Mouse (Mus musculus) stomach, embryonic 15.5 days (tissue): ENCODE results near the gene Gm42957. TPM values are rescaled to one million over a fixed set of nuclear protein-coding genes. Genes with fewer than 3 reads are reported as not detected.
"Not testable (repeated sequence)": the region's sequence is repeated elsewhere in the genome, so short reads cannot be mapped to it uniquely, and the experiment has no call there.

Source experiments
- ATAC-seq: fragments of 200-750 bp; cut with Nextera tagmentation; 2 replicates; pipeline ENCODE4 v1.8.0; 2017; ENCODE audit warnings: low read depth, moderate number of reproducible peaks, moderate TSS enrichment; ENCODE audit not compliant: insufficient read depth, low FRiP score
- H3K27ac ChIP-seq: fragments of 300-500 bp; sonication (generic); 2 replicates; pipeline ENCODE4 v1.5.1; 2015; ENCODE audit warnings: mild to moderate bottlenecking, inconsistent platforms
- H3K27me3 ChIP-seq: fragments of 300-500 bp; sonication (generic); replicated peaks from 2 replicates; pipeline ENCODE4 v1.6.1; 2015; ENCODE audit warnings: inconsistent platforms
- H3K36me3 ChIP-seq: fragments of 300-500 bp; sonication (generic); 2 replicates; pipeline ENCODE4 v1.6.1; 2015; ENCODE audit warnings: inconsistent platforms
- H3K4me1 ChIP-seq: fragments of 300-500 bp; sonication (generic); 2 replicates; pipeline ENCODE4 v1.6.1; 2015; ENCODE audit warnings: inconsistent platforms
- H3K4me2 ChIP-seq: fragments of 300-500 bp; sonication (generic); 2 replicates; pipeline ENCODE4 v1.6.1; 2015; ENCODE audit warnings: mild to moderate bottlenecking, inconsistent platforms
- H3K4me3 ChIP-seq: fragments of 300-500 bp; sonication (generic); replicated peaks from 2 replicates; pipeline ENCODE4 v1.5.1; 2015; ENCODE audit warnings: inconsistent platforms
- H3K9ac ChIP-seq: fragments of 300-500 bp; sonication (generic); 2 replicates; pipeline ENCODE4 v1.6.1; 2015; ENCODE audit warnings: inconsistent platforms
- H3K9me3 ChIP-seq: fragments of 300-500 bp; sonication (generic); 2 replicates; pipeline ENCODE4 v1.6.1; 2016; ENCODE audit warnings: inconsistent platforms
- WGBS: fragments of 180-500 bp; shearing (Covaris S2); methylation state at CpG from one replicate; pipeline ENCODE4 v1.1.7; 2015; 5-methylcytosine and 5-hydroxymethylcytosine counted together
- polyA plus RNA-seq: library from polyadenylated mRNA; unstranded; fragments of >200 nt; fragmentation: Nextera tagmentation; extraction: Ambion mirVana; gene quantifications from 2 replicates; pipeline ENCODE4 v1.2.1, GENCODE M21; 2015

The Gm42957 gene
- polyA plus RNA-seq, 1 experiment from 2014 or later: 0.06 TPM

DNA sequence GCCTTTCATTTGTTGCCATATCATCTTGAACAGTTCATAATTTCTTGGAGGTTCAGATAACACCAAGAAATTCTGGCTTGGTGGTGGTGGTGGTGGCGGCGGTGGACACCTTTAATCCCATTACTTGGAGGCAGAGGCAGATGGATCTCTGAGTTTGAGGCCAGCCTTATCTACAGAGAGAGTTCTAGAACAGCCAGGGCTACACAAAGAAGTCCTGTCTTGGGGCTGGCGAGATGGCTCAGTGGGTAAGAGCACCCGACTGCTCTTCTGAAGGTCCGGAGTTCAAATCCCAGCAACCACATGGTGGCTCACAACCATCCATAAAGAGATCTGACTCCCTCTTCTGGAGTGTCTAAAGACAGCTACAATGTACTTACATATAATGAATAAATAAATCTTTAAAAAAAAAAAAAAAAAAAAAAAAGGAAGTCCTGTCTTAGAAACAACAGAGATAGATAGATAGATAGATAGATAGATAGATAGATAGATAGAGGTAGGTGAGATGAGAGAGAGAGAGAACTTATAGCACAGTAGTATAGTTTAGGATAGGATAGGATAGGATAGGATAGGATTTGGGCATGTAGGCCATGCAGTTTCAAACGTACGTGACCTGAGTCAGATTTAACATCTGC is 30.6 kb downstream of the Gm42957 start:
- not testable (repeated sequence) for ATAC-seq, H3K4me3 ChIP-seq, H3K9ac ChIP-seq, H3K27ac ChIP-seq, H3K9me3 ChIP-seq, H3K4me2 ChIP-seq, H3K27me3 ChIP-seq, H3K36me3 ChIP-seq
- 86% methylated on average over 7 of the region's 7 CpGs for WGBS
- H3K4me1 ChIP-seq: peaks cover 17% of the 10 kb centered on the region

DNA sequence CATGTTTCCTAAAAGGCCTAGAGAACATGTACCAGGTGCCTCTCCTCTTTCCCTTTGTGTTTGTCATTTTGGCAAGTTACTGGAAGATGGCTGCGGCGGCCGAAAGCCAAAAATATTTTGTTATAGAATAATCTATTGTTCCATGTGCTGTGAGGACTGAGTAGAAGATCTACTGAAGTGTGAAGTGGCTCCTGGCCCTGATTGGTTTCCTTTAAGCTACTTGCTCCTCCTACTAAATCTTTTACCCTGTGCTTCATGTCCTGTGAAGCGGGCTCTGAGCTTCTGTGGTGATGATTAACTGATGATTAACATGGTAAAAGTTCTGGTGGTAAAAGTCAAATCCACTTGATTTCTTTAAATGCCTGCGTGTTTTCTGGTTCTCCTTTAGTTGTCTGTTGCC is 31.6 kb downstream of the Gm42957 start:
- H3K4me1 ChIP-seq: peaks cover 17% of the 10 kb centered on the region
- no peak overlapping the region for H3K4me2 ChIP-seq
- no peak overlapping the region for H3K9ac ChIP-seq
- 83% methylated on average over 5 of the region's 5 CpGs for WGBS
- H3K27me3 ChIP-seq: no peaks in the 10 kb centered on the region
- H3K4me3 ChIP-seq: no peak overlapping the region
- ATAC-seq: no peak
- no peak overlapping the region for H3K27ac ChIP-seq
- no peaks in the 10 kb centered on the region for H3K36me3 ChIP-seq
- no peaks in the 10 kb centered on the region for H3K9me3 ChIP-seq

DNA sequence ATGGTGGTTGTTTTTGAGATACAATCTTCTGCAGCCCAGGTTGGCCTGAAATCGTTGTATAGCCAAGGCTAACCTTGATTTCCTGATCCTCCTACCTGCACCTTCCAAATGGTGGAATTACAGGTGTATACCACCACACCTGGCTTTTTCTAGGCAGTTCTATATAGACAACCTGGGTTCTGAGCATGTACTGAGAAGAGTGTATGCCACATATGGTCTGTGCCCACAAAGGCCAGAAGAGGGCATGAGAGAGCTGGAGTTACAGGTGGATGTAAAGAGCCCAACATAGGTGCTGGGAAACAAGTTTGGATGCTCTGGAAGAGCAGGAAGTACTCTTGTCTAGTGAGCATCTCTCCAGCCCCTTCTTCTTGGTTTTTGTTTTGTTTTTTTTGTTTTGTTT is 32.0 kb downstream of the Gm42957 start:
- no peak for ATAC-seq

DNA sequence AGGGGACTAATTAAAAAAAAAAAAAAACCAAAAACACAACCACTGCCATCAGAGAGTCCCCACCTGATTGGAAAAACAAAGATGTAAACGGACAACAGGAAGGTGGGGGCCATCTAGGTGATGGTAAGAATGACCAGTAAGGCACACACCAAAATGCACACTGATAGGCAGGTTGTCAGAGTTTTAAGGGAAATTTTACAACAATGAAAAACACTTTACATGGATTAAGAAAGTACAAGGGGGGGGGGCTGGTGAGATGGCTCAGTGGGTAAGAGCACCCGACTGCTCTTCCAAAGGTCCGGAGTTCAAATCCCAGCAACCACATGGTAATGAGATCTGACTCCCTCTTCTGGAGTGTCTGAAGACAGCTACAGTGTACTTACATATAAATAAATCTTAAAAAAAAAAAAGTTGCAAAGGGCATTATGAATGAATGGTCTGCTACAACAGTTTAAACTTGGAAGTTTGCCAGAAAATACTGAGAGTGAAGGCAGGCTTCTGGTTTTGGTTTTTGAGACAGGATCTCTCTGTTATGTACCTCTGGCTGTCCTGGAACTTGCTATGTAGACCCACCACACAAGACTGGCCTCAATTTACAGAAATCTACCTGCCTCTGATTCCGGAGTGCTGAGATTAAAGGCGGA is 33.3 kb downstream of the Gm42957 start:
- 93% methylated on average over 5 of the region's 5 CpGs for WGBS
- H3K9me3 ChIP-seq: no peaks in the 10 kb centered on the region
- ATAC-seq: no peak

More for the DNA sequence above, 32.0 kb downstream of the Gm42957 start:
- WGBS: 46% methylated on average over 1 of the region's 1 CpGs
- H3K36me3 ChIP-seq: no peaks in the 10 kb centered on the region
- peaks cover 17% of the 10 kb centered on the region for H3K4me1 ChIP-seq
- no peaks in the 10 kb centered on the region for H3K9me3 ChIP-seq
- no peak overlapping the region for H3K4me2 ChIP-seq
- no peaks in the 10 kb centered on the region for H3K27me3 ChIP-seq
- H3K27ac ChIP-seq: no peak overlapping the region
- no peak overlapping the region for H3K4me3 ChIP-seq
- H3K9ac ChIP-seq: no peak overlapping the region

DNA sequence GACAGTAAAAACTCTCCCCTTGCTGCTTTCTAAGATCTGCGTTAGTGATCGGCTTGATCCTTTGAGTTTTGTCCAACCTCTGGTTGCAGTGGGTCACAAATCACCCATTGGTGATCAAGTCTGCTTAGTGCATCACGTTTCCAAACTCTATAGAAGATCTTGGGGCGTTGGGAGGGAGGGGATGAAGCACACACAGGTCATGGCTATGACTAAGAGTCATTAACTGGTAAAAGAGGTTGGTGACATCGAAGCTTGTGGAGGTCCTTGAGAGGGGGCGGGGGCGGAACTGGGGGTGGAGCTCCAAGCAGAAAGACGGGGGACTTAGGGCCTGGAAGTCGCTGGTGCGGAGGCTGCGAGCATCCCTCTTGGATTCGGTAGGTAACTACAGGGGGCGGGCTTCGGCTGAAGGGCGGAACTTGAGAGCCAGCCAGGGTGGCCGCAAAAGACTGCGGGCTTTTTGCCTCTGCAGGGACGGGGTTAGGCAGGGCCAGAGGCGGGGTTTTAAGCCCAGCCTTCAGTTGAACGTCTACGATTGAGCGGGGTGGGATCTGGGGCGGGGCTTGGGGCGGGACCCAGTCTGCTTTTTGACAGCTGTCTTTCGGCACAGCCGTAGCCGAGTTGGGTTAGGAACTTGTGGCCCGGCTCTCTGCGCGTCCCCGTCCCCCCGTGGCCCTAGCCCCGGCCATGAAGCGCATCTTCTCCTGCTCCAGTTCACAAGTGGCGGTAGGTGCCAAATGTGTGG is 34.6 kb downstream of the Gm42957 start, which contains the start of gene Ankrd35:
Gene Ankrd35 (plus strand): TSS at position 405 of the 742 bp plus-strand sequence.
- Histone ChIP-seq H3K36me3 (no peaks in the 10 kb centered on the region), H3K4me2 (peak within 1 kb of the TSS; percentile 92), H3K27me3 (no peaks in the 10 kb centered on the region), H3K9me3 (no peaks in the 10 kb centered on the region), H3K4me1 (peaks cover 6% of the 10 kb centered on the region; the same call in 1 of the 2 replicates), H3K4me3 (peak within 1 kb of the TSS; percentile 47), H3K9ac (no peak within 1 kb of the TSS), H3K27ac (no peak within 1 kb of the TSS)
- WGBS: 4% methylated on average over 35 of the region's 35 CpGs
- peak; percentile 93 for ATAC-seq

More for the DNA sequence above, 33.3 kb downstream of the Gm42957 start:
- Histone ChIP-seq H3K4me3 (no peak overlapping the region), H3K4me1 (peaks cover 10% of the 10 kb centered on the region), H3K4me2 (no peak overlapping the region), H3K27ac (no peak overlapping the region), H3K9ac (no peak overlapping the region), H3K36me3 (no peaks in the 10 kb centered on the region), H3K27me3 (no peaks in the 10 kb centered on the region)

DNA sequence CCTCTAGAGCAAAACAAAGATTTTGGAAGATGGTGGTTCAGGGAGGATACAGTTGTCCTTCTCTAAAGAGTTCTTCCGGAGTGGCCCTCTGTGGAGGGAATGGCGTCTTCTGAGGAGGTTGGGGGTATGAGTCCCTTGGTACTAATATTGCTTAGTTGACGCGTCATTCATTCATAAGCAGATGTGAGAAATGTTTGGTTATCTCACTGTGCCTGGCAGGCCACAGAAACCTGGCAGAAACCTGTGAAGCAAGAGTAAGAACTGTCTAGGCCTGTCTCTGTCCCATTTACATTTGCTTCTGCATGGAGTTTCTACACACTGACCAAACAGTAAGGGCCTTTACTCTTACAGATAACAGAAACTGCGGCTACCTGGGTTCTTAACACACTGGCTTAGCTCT is 36.2 kb downstream of the Gm42957 start:
- WGBS: 90% methylated on average over 5 of the region's 5 CpGs
- Histone ChIP-seq H3K36me3 (no peaks in the 10 kb centered on the region), H3K9ac (no peak overlapping the region), H3K4me3 (no peak overlapping the region), H3K9me3 (no peaks in the 10 kb centered on the region), H3K27me3 (no peaks in the 10 kb centered on the region), H3K4me2 (no peak overlapping the region), H3K4me1 (peaks cover 6% of the 10 kb centered on the region; the same call in 1 of the 2 replicates), H3K27ac (no peak overlapping the region)
- no peak for ATAC-seq

DNA sequence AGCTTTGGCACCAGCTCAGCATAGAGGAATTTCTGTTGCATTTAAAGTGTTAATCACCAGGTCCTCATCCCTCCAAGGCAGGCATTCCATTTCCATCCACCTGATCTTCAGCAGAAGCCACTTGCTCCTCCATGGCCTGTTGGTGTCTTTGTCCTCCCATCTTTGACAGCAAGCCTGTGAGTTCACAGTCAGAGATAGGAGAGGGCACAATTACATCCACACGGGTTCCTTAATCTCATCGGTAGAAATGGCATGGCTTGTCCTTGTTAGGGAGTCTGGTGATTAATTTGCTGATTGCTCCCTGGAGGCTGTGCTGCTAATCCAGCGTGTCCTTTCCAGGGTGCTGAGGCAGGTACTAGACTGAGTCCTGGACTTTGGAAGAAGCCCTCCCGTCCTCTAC is 38.2 kb downstream of the Gm42957 start:
- no peak overlapping the region for H3K9ac ChIP-seq
- WGBS: 69% methylated on average over 4 of the region's 4 CpGs
- no peaks in the 10 kb centered on the region for H3K9me3 ChIP-seq
- peaks cover 6% of the 10 kb centered on the region; the same call in 1 of the 2 replicates for H3K4me1 ChIP-seq
- no peak overlapping the region for H3K4me3 ChIP-seq
- no peaks in the 10 kb centered on the region for H3K27me3 ChIP-seq
- ATAC-seq: no peak
- H3K27ac ChIP-seq: no peak overlapping the region
- no peak overlapping the region for H3K4me2 ChIP-seq
- H3K36me3 ChIP-seq: no peaks in the 10 kb centered on the region

DNA sequence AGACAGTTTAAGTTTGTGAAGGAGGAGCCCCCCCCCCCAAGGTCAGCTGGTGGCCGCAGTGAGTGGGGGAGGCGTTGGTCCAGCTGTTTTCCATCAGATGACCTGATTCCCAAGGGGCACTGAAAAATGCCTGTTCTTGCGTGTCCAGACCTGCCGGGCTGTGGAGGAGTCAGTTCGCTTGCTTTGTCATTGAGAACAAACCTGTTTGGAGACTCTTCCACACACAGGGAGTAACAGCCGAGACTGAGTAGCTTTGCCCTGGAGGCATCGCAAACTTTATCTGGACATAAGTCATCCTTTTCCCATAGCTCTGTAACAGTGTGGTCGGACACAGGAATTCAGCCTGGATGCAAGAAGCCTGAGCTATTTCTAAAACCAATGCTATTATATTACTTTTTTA is 39.2 kb downstream of the Gm42957 start:
- no peak for ATAC-seq
- H3K9me3 ChIP-seq: no peaks in the 10 kb centered on the region
- H3K27me3 ChIP-seq: no peaks in the 10 kb centered on the region
- H3K4me3 ChIP-seq: no peak overlapping the region
- WGBS: 30% methylated on average over 8 of the region's 8 CpGs
- H3K27ac ChIP-seq: peak overlapping the region; percentile 6; the same call in 1 of the 2 replicates
- no peaks in the 10 kb centered on the region for H3K36me3 ChIP-seq
- H3K4me1 ChIP-seq: peaks cover 4% of the 10 kb centered on the region; the same call in 1 of the 2 replicates
- no peak overlapping the region for H3K4me2 ChIP-seq
- no peak overlapping the region for H3K9ac ChIP-seq

DNA sequence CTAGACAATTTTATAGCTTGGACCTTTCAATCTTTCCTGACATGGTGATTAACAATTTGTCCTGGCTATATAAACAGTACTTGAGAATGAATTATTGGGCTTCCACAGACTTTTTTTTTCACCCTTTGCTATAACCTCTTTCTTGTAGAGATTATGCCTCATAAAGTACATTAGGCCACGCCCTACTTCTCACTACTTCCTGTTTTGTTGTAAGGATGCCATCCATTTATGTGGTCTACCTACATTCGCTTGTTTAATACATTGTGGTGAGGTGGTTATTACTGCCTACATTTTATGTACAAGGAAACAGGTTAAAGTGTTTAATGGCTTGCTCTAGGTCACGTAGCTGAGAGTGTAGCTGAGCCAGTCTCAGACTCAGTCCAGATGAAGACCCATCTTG is 39.9 kb downstream of the Gm42957 start:
- Histone ChIP-seq H3K27ac (peak overlapping the region; percentile 65), H3K4me3 (no peak overlapping the region), H3K4me2 (no peak overlapping the region), H3K27me3 (no peaks in the 10 kb centered on the region), H3K9ac (no peak overlapping the region), H3K9me3 (no peaks in the 10 kb centered on the region), H3K36me3 (no peaks in the 10 kb centered on the region), H3K4me1 (peaks cover 3% of the 10 kb centered on the region; the same call in 1 of the 2 replicates)
- no peak for ATAC-seq
- 74% methylated on average over 3 of the region's 3 CpGs for WGBS

DNA sequence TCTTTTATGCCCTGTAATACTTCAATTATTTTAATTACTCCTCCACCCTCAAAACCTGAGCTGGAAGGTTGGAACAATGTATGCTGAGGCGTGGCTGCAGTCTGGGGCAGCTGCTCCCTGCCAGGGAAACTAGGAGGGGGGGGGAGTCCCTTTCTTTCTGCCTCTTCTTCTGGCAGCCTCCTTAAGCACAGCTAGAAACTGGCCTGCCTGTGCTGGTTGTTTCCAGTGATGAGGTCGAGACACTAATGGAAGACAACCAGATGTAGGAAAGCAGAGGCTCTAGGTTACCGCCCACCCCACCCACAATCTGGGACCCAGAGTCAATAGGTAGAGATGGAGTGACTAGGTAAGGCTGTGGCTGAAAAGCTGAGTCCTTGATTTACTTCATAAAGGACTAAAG is 40.4 kb downstream of the Gm42957 start:
- Histone ChIP-seq H3K9me3 (no peaks in the 10 kb centered on the region), H3K4me3 (no peak overlapping the region), H3K36me3 (no peaks in the 10 kb centered on the region), H3K4me1 (no peaks in the 10 kb centered on the region), H3K27me3 (no peaks in the 10 kb centered on the region), H3K9ac (no peak overlapping the region), H3K27ac (peak overlapping the region; percentile 65), H3K4me2 (no peak overlapping the region)
- 53% methylated on average over 3 of the region's 3 CpGs for WGBS
- peak; percentile 12; the same call in 1 of the 2 replicates for ATAC-seq

DNA sequence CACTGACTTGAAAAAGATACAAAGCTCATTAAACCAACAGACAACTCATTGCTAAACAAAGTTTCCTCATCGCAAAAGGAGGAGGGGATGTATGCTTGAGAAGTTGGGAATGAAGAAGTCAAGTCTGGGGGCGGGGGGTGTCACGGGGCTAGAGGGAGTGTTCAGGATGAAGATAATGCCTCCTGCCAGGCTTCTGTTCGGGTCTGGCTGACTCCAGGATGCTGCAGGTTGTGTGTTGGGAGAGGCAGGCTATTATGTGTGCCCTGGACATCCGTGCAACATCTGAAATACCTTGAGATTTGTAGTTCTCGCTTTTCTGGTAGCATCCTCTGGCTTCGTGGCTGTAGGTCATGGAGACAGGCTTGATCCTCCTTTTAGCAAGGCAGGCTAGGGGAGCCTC is 43.2 kb downstream of the Gm42957 start:
- no peak for ATAC-seq
- Histone ChIP-seq H3K36me3 (no peaks in the 10 kb centered on the region), H3K9ac (no peak overlapping the region), H3K9me3 (no peaks in the 10 kb centered on the region), H3K4me3 (no peak overlapping the region), H3K27ac (peak overlapping the region; percentile 62), H3K27me3 (no peaks in the 10 kb centered on the region; the same call in 1 of the 2 replicates), H3K4me2 (no peak overlapping the region), H3K4me1 (no peaks in the 10 kb centered on the region)
- WGBS: 73% methylated on average over 7 of the region's 7 CpGs
